Mouse (Mus musculus) neural tube, embryonic 14.5 days (tissue): ENCODE data around the gene Gnao1. TPM values are rescaled to one million over a fixed set of nuclear protein-coding genes. Genes with fewer than 3 reads are reported as not detected.

ENCODE experiments used
- ATAC-seq: fragments of 200-750 bp; cut with Nextera tagmentation; 2 replicates; pipeline ENCODE4 v1.8.0; 2017; ENCODE audit warnings: low read depth, mild to moderate bottlenecking, moderate TSS enrichment, moderate library complexity
- H3K27ac ChIP-seq: fragments of 300-500 bp; sonication (generic); 2 replicates; pipeline ENCODE4 v1.5.1; 2014; ENCODE audit warnings: low read depth, mild to moderate bottlenecking, control low read depth, low read length, moderate library complexity, mixed read lengths
- H3K27me3 ChIP-seq: fragments of 300-500 bp; sonication (generic); 2 replicates; pipeline ENCODE4 v1.6.1; 2014; ENCODE audit warnings: low read length; ENCODE audit not compliant: control insufficient read depth, insufficient read depth
- H3K36me3 ChIP-seq: fragments of 300-500 bp; sonication (generic); 2 replicates; pipeline ENCODE4 v1.6.1; 2014; ENCODE audit warnings: low read length, mixed read lengths; ENCODE audit not compliant: control insufficient read depth, insufficient read depth
- H3K4me1 ChIP-seq: fragments of 300-500 bp; sonication (generic); 2 replicates; pipeline ENCODE4 v1.6.1; 2014; ENCODE audit warnings: low read length; ENCODE audit not compliant: control insufficient read depth, insufficient read depth
- H3K4me2 ChIP-seq: fragments of 300-500 bp; sonication (generic); 2 replicates; pipeline ENCODE4 v1.6.1; 2014; ENCODE audit warnings: mild to moderate bottlenecking, low read depth, low read length, control low read depth
- H3K4me3 ChIP-seq: fragments of 300-500 bp; sonication (generic); 2 replicates; pipeline ENCODE4 v1.5.1; 2014; ENCODE audit warnings: low read depth, low read length, control low read depth, mixed read lengths
- H3K9ac ChIP-seq: fragments of 300-500 bp; sonication (generic); replicated peaks from 2 replicates; pipeline ENCODE4 v1.6.1; 2014; ENCODE audit warnings: low read depth, mild to moderate bottlenecking, control low read depth, low read length, mixed read lengths
- H3K9me3 ChIP-seq: fragments of 300-500 bp; sonication (generic); 2 replicates; pipeline ENCODE4 v1.6.1; 2016; ENCODE audit warnings: low read length; ENCODE audit not compliant: control insufficient read depth
- WGBS: fragments of 180-500 bp; shearing (Covaris S2); extraction: QIAGEN DNeasy Blood & Tissue Kit; methylation state at CpG from one replicate; pipeline ENCODE4 v1.1.7; 2014; 5-methylcytosine and 5-hydroxymethylcytosine counted together
- polyA plus RNA-seq: library from polyadenylated mRNA; unstranded; fragments of >200 nt; fragmentation: Nextera tagmentation; extraction: Ambion mirVana; gene quantifications from 2 replicates; pipeline ENCODE4 v1.2.1, GENCODE M21; 2014

Gnao1 gene
- polyA plus RNA-seq, 1 experiment from 2014 or later: 214 TPM

DNA sequence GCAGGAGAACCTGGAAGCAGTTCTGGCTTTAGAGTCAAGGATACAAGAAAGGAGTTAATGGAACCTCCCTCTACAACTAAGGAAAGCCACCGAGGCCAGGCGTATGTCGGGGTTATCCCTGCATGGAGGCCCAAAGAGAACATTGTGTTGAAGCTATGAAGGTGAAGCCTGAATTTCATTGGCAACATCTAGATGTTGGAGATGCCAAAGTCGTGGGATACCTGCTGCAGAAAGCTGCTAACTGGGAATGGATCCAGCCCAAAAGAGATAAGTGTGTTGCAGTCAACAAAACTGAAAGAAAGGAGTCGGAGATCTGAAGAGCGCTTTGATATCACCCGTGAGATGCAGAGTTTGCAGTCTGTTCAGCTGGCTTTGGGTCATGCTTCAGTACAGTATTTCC, 70.2 kb downstream of the Gnao1 start:
- no peak for ATAC-seq
- H3K4me3 ChIP-seq: no peak overlapping the region
- 94% methylated on average over 7 of the region's 7 CpGs for WGBS

DNA sequence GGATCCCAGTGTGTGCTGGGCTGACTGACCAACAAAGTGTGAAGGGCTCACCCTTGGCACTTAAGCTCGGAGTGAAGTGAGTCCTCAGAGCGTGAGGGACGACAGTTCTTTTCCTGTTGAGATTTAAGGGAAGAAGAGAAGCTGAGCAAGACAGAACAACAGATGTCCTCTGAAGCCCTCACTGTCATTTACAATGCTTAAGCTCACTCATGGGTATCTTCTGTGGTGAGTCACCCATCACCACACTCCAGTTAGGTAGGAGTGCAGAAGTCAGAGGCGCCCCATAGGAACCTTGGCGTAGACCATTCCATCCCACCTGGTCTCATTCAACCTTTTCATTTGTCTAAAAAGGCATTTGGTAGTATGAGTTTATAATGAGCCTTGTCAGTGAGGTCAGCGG, 71.6 kb downstream of the Gnao1 start:
- ATAC-seq: no peak
- Histone ChIP-seq H3K4me1 (no peaks in the 10 kb centered on the region), H3K4me3 (no peak overlapping the region), H3K9ac (no peak overlapping the region), H3K27ac (no peak overlapping the region), H3K36me3 (no peaks in the 10 kb centered on the region), H3K4me2 (no peak overlapping the region), H3K9me3 (no peaks in the 10 kb centered on the region), H3K27me3 (no peaks in the 10 kb centered on the region)
- WGBS: 91% methylated on average over 6 of the region's 6 CpGs

More for the DNA sequence above, 70.2 kb downstream of the Gnao1 start:
- H3K9me3 ChIP-seq: no peaks in the 10 kb centered on the region
- no peak overlapping the region for H3K4me2 ChIP-seq
- H3K9ac ChIP-seq: no peak overlapping the region
- no peaks in the 10 kb centered on the region for H3K27me3 ChIP-seq
- no peaks in the 10 kb centered on the region for H3K36me3 ChIP-seq
- no peaks in the 10 kb centered on the region for H3K4me1 ChIP-seq
- H3K27ac ChIP-seq: no peak overlapping the region

DNA sequence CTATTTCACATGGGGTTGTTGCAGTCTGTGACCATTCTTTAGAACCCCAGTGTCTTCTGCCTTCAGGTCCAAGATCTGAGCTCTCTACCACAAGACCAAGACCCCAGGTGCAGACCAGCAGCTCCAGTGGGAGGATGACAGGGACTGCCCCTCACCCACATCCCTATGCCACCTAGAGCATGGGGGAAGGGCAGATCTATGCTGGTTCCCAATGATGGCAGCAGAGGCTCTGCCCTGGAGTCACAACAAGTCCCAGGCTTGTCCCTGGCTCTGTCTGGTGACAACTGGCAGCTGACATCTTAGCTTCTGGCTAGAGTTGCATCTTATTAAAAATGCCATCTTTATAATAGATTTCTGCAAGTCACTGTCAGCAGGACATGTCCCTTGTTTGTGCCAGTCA, 73.5 kb downstream of the Gnao1 start:
- Histone ChIP-seq H3K4me3 (no peak overlapping the region), H3K4me1 (0 out of 2 replicates have a peak, but pooled peaks cover 5% of the 10 kb centered on the region), H3K27ac (no peak overlapping the region), H3K9me3 (no peaks in the 10 kb centered on the region), H3K27me3 (no peaks in the 10 kb centered on the region), H3K9ac (no peak overlapping the region), H3K36me3 (no peaks in the 10 kb centered on the region), H3K4me2 (no peak overlapping the region)
- ATAC-seq: no peak

DNA sequence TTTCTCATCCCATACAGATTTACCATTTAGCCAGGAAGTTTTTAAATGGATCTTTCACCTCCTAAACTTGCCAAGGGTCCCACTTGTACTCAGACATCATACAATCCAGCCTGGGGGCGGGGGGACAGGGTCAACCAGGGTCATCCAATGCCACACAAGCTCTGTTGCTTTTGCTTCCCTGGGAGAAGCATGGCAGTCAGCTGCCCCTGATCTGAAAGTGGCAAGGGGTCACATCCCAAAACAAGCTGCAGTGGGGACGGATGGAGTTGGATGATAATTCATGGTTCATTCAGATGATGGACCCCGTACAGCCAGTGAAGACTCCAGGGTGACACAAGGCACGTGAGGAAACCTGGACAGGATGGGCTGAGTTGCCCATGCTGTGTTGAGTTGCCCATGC, 74.0 kb downstream of the Gnao1 start:
- Histone ChIP-seq H3K9me3 (no peaks in the 10 kb centered on the region), H3K27ac (no peak overlapping the region), H3K36me3 (no peaks in the 10 kb centered on the region), H3K9ac (no peak overlapping the region), H3K27me3 (no peaks in the 10 kb centered on the region), H3K4me3 (no peak overlapping the region), H3K4me1 (0 out of 2 replicates have a peak, but pooled peaks cover 8% of the 10 kb centered on the region), H3K4me2 (no peak overlapping the region)
- WGBS: 83% methylated on average over 4 of the region's 4 CpGs
- no peak for ATAC-seq

DNA sequence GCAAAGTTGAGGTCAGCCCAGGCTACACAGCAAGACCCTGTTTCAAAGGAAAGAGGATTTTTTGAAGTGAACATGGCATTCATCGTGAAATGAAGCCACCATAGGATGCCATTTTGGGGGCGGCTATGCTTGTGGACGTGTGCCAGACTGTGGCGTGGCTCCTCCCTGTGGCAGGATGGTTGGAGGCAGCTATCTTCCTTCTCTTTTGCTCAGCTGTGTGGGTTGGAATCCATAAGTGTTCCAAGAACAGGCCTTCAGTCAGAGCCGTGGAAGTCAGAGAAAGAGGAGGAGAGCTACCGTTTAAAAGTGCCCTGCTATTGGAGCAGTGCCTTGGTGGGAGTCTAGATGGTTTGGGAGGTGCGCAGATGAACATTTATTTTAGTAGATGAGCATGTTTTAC, 74.5 kb downstream of the Gnao1 start:
- H3K4me2 ChIP-seq: no peak overlapping the region
- H3K4me1 ChIP-seq: 0 out of 2 replicates have a peak, but pooled peaks cover 10% of the 10 kb centered on the region
- no peaks in the 10 kb centered on the region for H3K27me3 ChIP-seq
- H3K27ac ChIP-seq: no peak overlapping the region
- whole genome bisulfite sequencing: 93% methylated on average over 7 of the region's 7 CpGs
- no peak overlapping the region for H3K9ac ChIP-seq
- ATAC-seq: no peak
- no peak overlapping the region for H3K4me3 ChIP-seq
- no peaks in the 10 kb centered on the region for H3K36me3 ChIP-seq
- H3K9me3 ChIP-seq: no peaks in the 10 kb centered on the region

DNA sequence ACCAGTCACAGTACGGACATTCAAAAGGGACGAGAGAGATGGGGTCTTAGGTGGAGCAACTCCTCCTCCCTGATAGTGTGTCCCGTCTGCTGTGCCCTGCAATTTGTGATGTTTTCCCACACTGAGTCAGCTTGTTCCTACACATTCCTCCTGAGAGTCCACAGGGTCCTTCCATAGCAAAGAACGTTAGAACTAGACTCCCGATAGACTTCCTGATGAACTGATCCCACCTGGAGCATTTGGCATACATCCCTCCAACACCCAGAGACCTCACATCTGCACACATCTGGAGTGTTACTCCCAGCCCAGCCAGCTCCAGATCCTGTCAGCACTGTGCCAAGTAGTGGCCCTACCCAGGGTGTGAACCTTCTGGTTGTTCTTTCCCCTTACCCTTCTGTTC, 76.4 kb downstream of the Gnao1 start:
- Histone ChIP-seq H3K9ac (no peak overlapping the region), H3K27me3 (no peaks in the 10 kb centered on the region), H3K27ac (no peak overlapping the region), H3K4me1 (0 out of 2 replicates have a peak, but pooled peaks cover 10% of the 10 kb centered on the region), H3K36me3 (no peaks in the 10 kb centered on the region), H3K9me3 (no peaks in the 10 kb centered on the region), H3K4me2 (no peak overlapping the region), H3K4me3 (no peak overlapping the region)
- ATAC-seq: no peak
- WGBS: 82% methylated on average over 5 of the region's 5 CpGs

DNA sequence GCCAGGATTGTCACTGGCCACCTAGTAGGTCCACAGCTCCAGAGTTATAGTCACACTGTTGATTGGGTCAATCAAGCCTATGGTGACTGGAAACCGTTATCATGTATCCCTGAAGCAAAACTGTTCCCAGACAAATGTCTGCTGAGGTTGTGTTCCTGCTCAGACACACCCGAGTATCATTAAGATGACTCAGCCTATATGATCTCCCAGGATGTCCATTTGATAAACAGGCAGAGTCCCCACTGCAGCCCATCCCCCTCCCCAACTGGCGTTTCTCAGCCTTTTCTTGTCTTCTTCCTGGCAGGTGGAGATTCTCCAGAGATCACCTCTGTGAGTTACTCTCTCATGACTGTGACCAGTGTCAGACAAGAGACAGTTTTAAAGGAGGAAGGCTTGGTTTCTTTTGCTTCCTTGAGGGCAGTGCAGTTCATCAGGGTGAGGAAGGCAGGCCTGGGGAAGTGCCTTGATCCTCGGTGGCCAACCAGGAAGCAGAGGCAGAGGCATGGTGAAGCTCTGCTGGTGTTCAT, 78.4 kb downstream of the Gnao1 start:
- no peak overlapping the region for H3K9ac ChIP-seq
- no peaks in the 10 kb centered on the region for H3K36me3 ChIP-seq
- H3K27me3 ChIP-seq: no peaks in the 10 kb centered on the region
- H3K4me3 ChIP-seq: no peak overlapping the region
- no peak overlapping the region for H3K4me2 ChIP-seq
- no peaks in the 10 kb centered on the region for H3K9me3 ChIP-seq
- WGBS: 69% methylated on average over 4 of the region's 4 CpGs
- ATAC-seq: no peak
- H3K4me1 ChIP-seq: 0 out of 2 replicates have a peak, but pooled peaks cover 10% of the 10 kb centered on the region
- 0 out of 2 replicates have a peak overlapping the region, but pooled peaks have one; percentile 18 for H3K27ac ChIP-seq

DNA sequence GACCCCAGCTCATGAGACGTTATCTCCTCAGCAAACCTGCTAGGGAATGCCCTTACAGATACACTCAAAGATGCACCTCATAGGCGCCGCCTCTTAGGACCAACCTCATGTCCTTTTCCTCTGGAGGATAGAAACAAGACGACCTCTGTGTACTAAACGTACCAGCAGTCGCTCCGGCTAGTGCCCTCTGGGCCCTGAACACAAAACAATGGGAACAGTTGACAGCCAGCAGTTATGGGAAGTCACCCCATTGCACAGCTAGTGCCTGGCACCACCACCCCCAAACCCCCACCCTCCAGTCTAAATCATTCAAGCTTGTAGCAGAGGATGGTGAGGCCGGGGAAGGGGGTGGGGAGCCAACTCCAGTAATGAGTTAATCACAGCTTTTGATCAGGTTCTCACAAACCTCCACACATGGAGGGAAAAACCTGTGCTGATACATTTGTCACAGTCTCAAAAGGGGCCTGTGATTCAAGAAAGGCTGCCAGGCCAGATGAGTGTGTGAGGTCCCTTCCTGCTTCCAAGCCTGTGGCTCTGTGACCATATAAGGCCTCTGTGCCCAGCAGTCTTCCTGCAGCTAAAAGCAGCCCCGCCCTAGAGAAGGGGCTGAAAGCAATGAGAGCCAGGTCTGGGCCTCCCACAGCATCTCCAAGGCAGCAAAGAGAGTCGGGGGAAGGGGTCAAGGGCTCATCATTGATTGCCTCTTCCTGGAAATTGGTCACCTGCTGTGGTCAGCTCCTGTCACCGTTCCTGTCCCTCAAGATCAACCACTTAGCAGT, 79.1 kb downstream of the Gnao1 start:
- 54% methylated on average over 11 of the region's 11 CpGs for WGBS
- Histone ChIP-seq H3K36me3 (no peaks in the 10 kb centered on the region), H3K4me3 (no peak overlapping the region), H3K4me1 (0 out of 2 replicates have a peak, but pooled peaks cover 10% of the 10 kb centered on the region), H3K4me2 (no peak overlapping the region), H3K27ac (0 out of 2 replicates have a peak overlapping the region, but pooled peaks have one; percentile 18), H3K27me3 (no peaks in the 10 kb centered on the region), H3K9me3 (no peaks in the 10 kb centered on the region), H3K9ac (no peak overlapping the region)
- peak; percentile 45; the same call in 1 of the 2 replicates for ATAC-seq

DNA sequence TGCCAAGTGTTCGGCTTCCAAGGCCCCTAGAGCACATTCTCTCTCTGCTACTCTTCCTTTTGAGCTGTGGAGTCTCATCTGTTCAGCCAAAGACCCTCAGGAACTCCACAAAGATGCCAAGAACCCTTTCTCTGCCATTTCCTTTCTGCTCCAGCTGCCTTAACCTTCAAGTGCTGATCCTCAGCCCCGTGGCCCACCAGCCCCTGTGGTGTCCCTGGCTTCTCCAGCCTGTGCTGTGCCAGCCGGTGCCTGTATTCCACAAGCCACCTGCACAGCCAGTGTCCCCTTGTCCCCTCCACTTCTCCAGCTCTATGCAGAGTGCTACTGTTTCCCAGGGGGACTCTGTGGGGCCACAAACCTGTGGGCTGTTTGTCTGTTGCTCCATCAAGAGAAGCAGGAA, 83.8 kb downstream of the Gnao1 start:
- WGBS: 78% methylated on average over 3 of the region's 3 CpGs

More for the DNA sequence above, 83.8 kb downstream of the Gnao1 start:
- Histone ChIP-seq H3K4me3 (no peak overlapping the region), H3K27ac (no peak overlapping the region), H3K4me1 (0 out of 2 replicates have a peak, but pooled peaks cover 4% of the 10 kb centered on the region), H3K9ac (no peak overlapping the region), H3K4me2 (no peak overlapping the region), H3K9me3 (no peaks in the 10 kb centered on the region), H3K27me3 (no peaks in the 10 kb centered on the region), H3K36me3 (0 out of 2 replicates have a peak, but pooled peaks cover 8% of the 10 kb centered on the region)
- no peak for ATAC-seq
